Mouse (Mus musculus) G1E (cell line): ENCODE results near the gene Nfic. TPM values are rescaled to one million over a fixed set of nuclear protein-coding genes. Genes with fewer than 3 reads are reported as not detected.
A peak's percentile ranks its signal among the peaks of the same experiment; 100 is the strongest.

Experiments
- ATAC-seq: 2 replicates; pipeline ENCODE4 v1.8.0; 2016; ENCODE audit warnings: mild to moderate bottlenecking; ENCODE audit not compliant: insufficient number of reproducible peaks, poor library complexity, low FRiP score, severe bottlenecking; ENCODE audit errors: extremely low read depth
- DNase-seq: peaks from one replicate; pipeline ENCODE4 v3.0.0; 2012; ENCODE audit warnings: low spot score
- H3K27me3 ChIP-seq: 2 replicates; pipeline ENCODE4 v1.6.1; 2012; ENCODE audit warnings: mild to moderate bottlenecking, low read length, inconsistent platforms; ENCODE audit not compliant: insufficient read depth
- H3K36me3 ChIP-seq: replicated peaks from 2 replicates; pipeline ENCODE3; 2012; ENCODE audit warnings: mild to moderate bottlenecking, inconsistent platforms
- H3K4me1 ChIP-seq: 2 replicates; pipeline ENCODE4 v1.6.1; 2012; ENCODE audit warnings: low read depth, low read length, inconsistent platforms, mixed read lengths; ENCODE audit not compliant: insufficient read depth
- H3K4me3 ChIP-seq: 2 replicates; pipeline ENCODE4 v1.5.1; 2012; ENCODE audit warnings: low read depth, mild to moderate bottlenecking, inconsistent platforms, low read length, moderate library complexity, mixed read lengths
- H3K9me3 ChIP-seq: replicated peaks from 2 replicates; pipeline ENCODE4 v1.6.1; 2012; ENCODE audit warnings: inconsistent platforms
- CTCF ChIP-seq: IDR thresholded peaks from 2 replicates; pipeline ENCODE4 v1.5.1; 2012; ENCODE audit warnings: low read depth, low read length, inconsistent platforms, mixed read lengths
- GATA1 ChIP-seq: IDR thresholded peaks from 2 replicates; pipeline ENCODE4 v1.6.1; 2012; ENCODE audit warnings: borderline replicate concordance, low read length, inconsistent platforms, mixed read lengths
- GATA2 ChIP-seq: IDR thresholded peaks from 2 replicates; pipeline ENCODE4 v1.6.1; 2012; ENCODE audit warnings: low read depth, low read length, inconsistent platforms, borderline replicate concordance
- POLR2AphosphoS5 ChIP-seq: IDR thresholded peaks from 2 replicates; pipeline ENCODE4 v1.6.1; 2012; ENCODE audit warnings: low read depth, low read length, inconsistent platforms; ENCODE audit not compliant: insufficient replicate concordance
- TAL1 ChIP-seq: conservative IDR thresholded peaks from 2 replicates; pipeline ENCODE4 v1.6.1; 2012; ENCODE audit warnings: low read depth, low read length, inconsistent platforms, mixed read lengths
- polyA plus RNA-seq: library from polyadenylated mRNA; stranded (reverse); fragments of >175 nt; gene quantifications from 2 replicates; pipeline ENCODE4 v1.2.3, GENCODE M21; 2012
- total RNA-seq, 2 experiments: library from RNA; stranded (forward) in 1 of 2; stranded (reverse) in 1 of 2; fragments of 200-1000 nt in 1 of 2; fragments of >200 nt in 1 of 2; fragmentation: Nextera tagmentation in 1 of 2; gene quantifications; 2 replicates each; pipeline ENCODE4 v1.2.3; 2014 to 2017

Nfic gene
- total and polyA plus RNA-seq, 3 experiments, result 0.66 to 16.1 (median 9.5) TPM

GRCm38 (mm10) chr10:81350351-81351063 lies 104.9 kb downstream of the Nfic start, which contains the start of gene Hmg20b:
Gene Hmg20b, minus strand, starts transcription at chr10:81350480.
- DNase-seq (peak; percentile 94), ATAC-seq (peak; percentile 91)
- H3K4me1 ChIP-seq, result peaks cover 67% of the 10 kb centered on the region
- peaks cover 35% of the 10 kb centered on the region for H3K36me3 ChIP-seq
- TF ChIP-seq CTCF (peak; percentile 79), GATA2 (no peak)
- peak within 1 kb of the TSS; percentile 97 for H3K4me3 ChIP-seq
- no peaks in the 10 kb centered on the region; the same call in 1 of the 2 replicates for H3K27me3 ChIP-seq
- H3K9me3 ChIP-seq, result no peaks in the 10 kb centered on the region

- Histone ChIP-seq H3K4me3 (peak overlapping the region; percentile 97), H3K27me3 (no peaks in the 10 kb centered on the region; the same call in 1 of the 2 replicates), H3K4me1 (peaks cover 61% of the 10 kb centered on the region), H3K36me3 (peaks cover 40% of the 10 kb centered on the region), H3K9me3 (no peaks in the 10 kb centered on the region)
- no peak for DNase-seq
- ATAC-seq, result no peak
- TF ChIP-seq GATA2 (no peak), POLR2AphosphoS5 (no peak), GATA1 (no peak)
These were observed 105.5 kb downstream of the Nfic start for GRCm38 (mm10) chr10:81349961-81350350.

GRCm38 (mm10) chr10:81349146-81349545 lies 106.3 kb downstream of the Nfic start:
- peaks cover 54% of the 10 kb centered on the region for H3K4me1 ChIP-seq

GRCm38 (mm10) chr10:81346453-81347067 lies 108.9 kb downstream of the Nfic start:
- H3K36me3 ChIP-seq, result peaks cover 40% of the 10 kb centered on the region
- H3K4me3 ChIP-seq, result peak overlapping the region; percentile 41; the same call in 1 of the 2 replicates
- DNase-seq (no peak), ATAC-seq (no peak)
- H3K9me3 ChIP-seq, result peaks cover 8% of the 10 kb centered on the region; the same call in 1 of the 2 replicates
- H3K27me3 ChIP-seq, result peaks cover 18% of the 10 kb centered on the region
- TF ChIP-seq CTCF (no peak), GATA2 (no peak), TAL1 (no peak), GATA1 (no peak), POLR2AphosphoS5 (no peak)
- peaks cover 50% of the 10 kb centered on the region for H3K4me1 ChIP-seq

More at GRCm38 (mm10) chr10:81349146-81349545, 106.3 kb downstream of the Nfic start:
- DNase-seq (peak; percentile 77), ATAC-seq (peak; percentile 65)
- Histone ChIP-seq H3K4me3 (peak overlapping the region; percentile 97; the same call in 1 of the 2 replicates), H3K36me3 (peaks cover 40% of the 10 kb centered on the region), H3K27me3 (no peaks in the 10 kb centered on the region; the same call in 1 of the 2 replicates), H3K9me3 (no peaks in the 10 kb centered on the region)
- TF ChIP-seq GATA2 (no peak), GATA1 (no peak), CTCF (no peak), POLR2AphosphoS5 (no peak), TAL1 (no peak)

Other genes starting within 250 kb of the Nfic start
Only the 20 nearest of the 31 such genes appear.
- 9.0 and 11.4 TPM in 2 replicates for gene Cactin, start 134.5 kb downstream of the Nfic start, total RNA-seq (2014; fragmentation: Nextera tagmentation)
- 23.5 and 23.9 TPM in 2 replicates for gene Cactin, start 134.5 kb downstream of the Nfic start, total RNA-seq (2017)
- gene Cactin, start 134.5 kb downstream of the Nfic start, polyA plus RNA-seq, result 77.9 and 80.5 TPM in 2 replicates
- not detected in 2 replicates for gene Tbxa2r, start 126.9 kb downstream of the Nfic start, total RNA-seq (2014; fragmentation: Nextera tagmentation)
- gene Tbxa2r, start 126.9 kb downstream of the Nfic start, total RNA-seq (2017), result 0.06 TPM in 1 of 2 replicates, not detected in the other
- gene Tbxa2r, start 126.9 kb downstream of the Nfic start, polyA plus RNA-seq, result 0.06 TPM in 1 of 2 replicates, not detected in the other
- gene Gipc3, start 112.4 kb downstream of the Nfic start, total RNA-seq (2014; fragmentation: Nextera tagmentation), result not detected in 2 replicates
- 0.11 TPM in 1 of 2 replicates, not detected in the other for gene Gipc3, start 112.4 kb downstream of the Nfic start, total RNA-seq (2017)
- not detected in 2 replicates for gene Gipc3, start 112.4 kb downstream of the Nfic start, polyA plus RNA-seq
- 36.7 and 39.2 TPM in 2 replicates for gene Hmg20b, start 105.2 kb downstream of the Nfic start, total RNA-seq (2014; fragmentation: Nextera tagmentation)
- 12.0 and 21.9 TPM in 2 replicates for gene Hmg20b, start 105.2 kb downstream of the Nfic start, total RNA-seq (2017)
- gene Hmg20b, start 105.2 kb downstream of the Nfic start, polyA plus RNA-seq, result 142 and 193 TPM in 2 replicates
- 14.3 and 14.4 TPM in 2 replicates for gene Mfsd12, start 98.1 kb downstream of the Nfic start, total RNA-seq (2014; fragmentation: Nextera tagmentation)
- 13.1 and 14.6 TPM in 2 replicates for gene Mfsd12, start 98.1 kb downstream of the Nfic start, total RNA-seq (2017)
- gene Mfsd12, start 98.1 kb downstream of the Nfic start, polyA plus RNA-seq, result 46.7 and 48.2 TPM in 2 replicates
- gene 4930404N11Rik, start 89.8 kb downstream of the Nfic start, total RNA-seq (2014; fragmentation: Nextera tagmentation), result 2.0 TPM in 1 of 2 replicates, not detected in the other
- 0.17 and 1.2 TPM in 2 replicates for gene 4930404N11Rik, start 89.8 kb downstream of the Nfic start, total RNA-seq (2017)
- 0.52 and 0.65 TPM in 2 replicates for gene 4930404N11Rik, start 89.8 kb downstream of the Nfic start, polyA plus RNA-seq
- 29.7 and 65.2 TPM in 2 replicates for gene Fzr1, start 77.1 kb downstream of the Nfic start, total RNA-seq (2014; fragmentation: Nextera tagmentation)
- gene Fzr1, start 77.1 kb downstream of the Nfic start, total RNA-seq (2017), result 15.8 and 22.8 TPM in 2 replicates
- gene Fzr1, start 77.1 kb downstream of the Nfic start, polyA plus RNA-seq, result 88.9 and 96.2 TPM in 2 replicates
- 9.6 and 11.9 TPM in 2 replicates for gene Dohh, start 71.2 kb downstream of the Nfic start, total RNA-seq (2014; fragmentation: Nextera tagmentation)
- gene Dohh, start 71.2 kb downstream of the Nfic start, total RNA-seq (2017), result 60.4 and 69.7 TPM in 2 replicates
- gene Dohh, start 71.2 kb downstream of the Nfic start, polyA plus RNA-seq, result 186 and 220 TPM in 2 replicates
- gene Gm48551, start 71.2 kb downstream of the Nfic start, total RNA-seq (2014; fragmentation: Nextera tagmentation), result 1.1 TPM in 1 of 2 replicates, not detected in the other
- gene Gm48551, start 71.2 kb downstream of the Nfic start, total RNA-seq (2017), result 2.6 and 4.1 TPM in 2 replicates
- gene Gm48551, start 71.2 kb downstream of the Nfic start, polyA plus RNA-seq, result 0.72 and 1.3 TPM in 2 replicates
- 1.2 and 3.1 TPM in 2 replicates for gene Gm48552, start 66.6 kb downstream of the Nfic start, total RNA-seq (2014; fragmentation: Nextera tagmentation)
- gene Gm48552, start 66.6 kb downstream of the Nfic start, total RNA-seq (2017), result 0.38 and 0.93 TPM in 2 replicates
- gene Gm48552, start 66.6 kb downstream of the Nfic start, polyA plus RNA-seq, result 7.2 and 7.4 TPM in 2 replicates
- 6.5 and 13.8 TPM in 2 replicates for gene Smim24, start 62.6 kb downstream of the Nfic start, total RNA-seq (2014; fragmentation: Nextera tagmentation)
- gene Smim24, start 62.6 kb downstream of the Nfic start, total RNA-seq (2017), result 1.9 and 3.5 TPM in 2 replicates
- gene Smim24, start 62.6 kb downstream of the Nfic start, polyA plus RNA-seq, result 1.6 and 1.8 TPM in 2 replicates
- not detected in 2 replicates for gene Celf5, start 27.1 kb upstream of the Nfic start, total RNA-seq (2014; fragmentation: Nextera tagmentation)
- gene Celf5, start 27.1 kb upstream of the Nfic start, total RNA-seq (2017), result 0.05 and 0.06 TPM in 2 replicates
- gene Celf5, start 27.1 kb upstream of the Nfic start, polyA plus RNA-seq, result 0.05 and 0.09 TPM in 2 replicates
- gene Ncln, start 40.8 kb upstream of the Nfic start, total RNA-seq (2014; fragmentation: Nextera tagmentation), result 58.2 and 72.3 TPM in 2 replicates
- 35.5 and 50.1 TPM in 2 replicates for gene Ncln, start 40.8 kb upstream of the Nfic start, total RNA-seq (2017)
- 154 and 179 TPM in 2 replicates for gene Ncln, start 40.8 kb upstream of the Nfic start, polyA plus RNA-seq
- gene S1pr4, start 44.5 kb upstream of the Nfic start, total RNA-seq (2014; fragmentation: Nextera tagmentation), result not detected in 2 replicates
- gene S1pr4, start 44.5 kb upstream of the Nfic start, total RNA-seq (2017), result 1.6 and 1.9 TPM in 2 replicates
- 0.75 and 1.00 TPM in 2 replicates for gene S1pr4, start 44.5 kb upstream of the Nfic start, polyA plus RNA-seq
- gene Gna15, start 68.6 kb upstream of the Nfic start, total RNA-seq (2014; fragmentation: Nextera tagmentation), result 20.9 and 22.5 TPM in 2 replicates
- gene Gna15, start 68.6 kb upstream of the Nfic start, total RNA-seq (2017), result 20.1 and 21.5 TPM in 2 replicates
- 16.5 TPM in 2 replicates for gene Gna15, start 68.6 kb upstream of the Nfic start, polyA plus RNA-seq
- 6.4 and 6.5 TPM in 2 replicates for gene Gna11, start 89.6 kb upstream of the Nfic start, total RNA-seq (2014; fragmentation: Nextera tagmentation)
- 8.4 and 9.7 TPM in 2 replicates for gene Gna11, start 89.6 kb upstream of the Nfic start, total RNA-seq (2017)
- 13.0 and 14.0 TPM in 2 replicates for gene Gna11, start 89.6 kb upstream of the Nfic start, polyA plus RNA-seq
- 396 and 400 TPM in 2 replicates for gene Aes, start 103.9 kb upstream of the Nfic start, total RNA-seq (2014; fragmentation: Nextera tagmentation)
- 182 and 238 TPM in 2 replicates for gene Aes, start 103.9 kb upstream of the Nfic start, total RNA-seq (2017)
- gene Aes, start 103.9 kb upstream of the Nfic start, polyA plus RNA-seq, result 1,535 and 1,925 TPM in 2 replicates
- gene Tle2, start 118.9 kb upstream of the Nfic start, total RNA-seq (2014; fragmentation: Nextera tagmentation), result 0.45 and 1.8 TPM in 2 replicates
- 1.5 and 2.5 TPM in 2 replicates for gene Tle2, start 118.9 kb upstream of the Nfic start, total RNA-seq (2017)
- gene Tle2, start 118.9 kb upstream of the Nfic start, polyA plus RNA-seq, result 3.3 and 3.6 TPM in 2 replicates
- 42.7 and 44.3 TPM in 2 replicates for gene Tle6, start 145.4 kb upstream of the Nfic start, total RNA-seq (2014; fragmentation: Nextera tagmentation)
- gene Tle6, start 145.4 kb upstream of the Nfic start, total RNA-seq (2017), result 17.5 and 21.5 TPM in 2 replicates
- 28.8 and 49.5 TPM in 2 replicates for gene Tle6, start 145.4 kb upstream of the Nfic start, polyA plus RNA-seq
- gene BC025920, start 150.6 kb upstream of the Nfic start, total RNA-seq (2014; fragmentation: Nextera tagmentation), result 6.7 and 6.8 TPM in 2 replicates
- gene BC025920, start 150.6 kb upstream of the Nfic start, total RNA-seq (2017), result 3.3 and 4.3 TPM in 2 replicates
- gene BC025920, start 150.6 kb upstream of the Nfic start, polyA plus RNA-seq, result 0.40 and 0.50 TPM in 2 replicates